Mouse (Mus musculus): ENCODE results near the gene Gm11596. TPM values are rescaled to one million over a fixed set of nuclear protein-coding genes. Genes with fewer than 3 reads are reported as not detected.

Gene Gm11596
- not detected for polyA plus RNA-seq (2014; fragmentation: Illumina TruSeq; extraction: RNeasy Lipid Tissue Mini Kit (QIAGEN cat#74804); ENCODE audit: insufficient read depth, low read depth, low replicate concordance)

DNA sequence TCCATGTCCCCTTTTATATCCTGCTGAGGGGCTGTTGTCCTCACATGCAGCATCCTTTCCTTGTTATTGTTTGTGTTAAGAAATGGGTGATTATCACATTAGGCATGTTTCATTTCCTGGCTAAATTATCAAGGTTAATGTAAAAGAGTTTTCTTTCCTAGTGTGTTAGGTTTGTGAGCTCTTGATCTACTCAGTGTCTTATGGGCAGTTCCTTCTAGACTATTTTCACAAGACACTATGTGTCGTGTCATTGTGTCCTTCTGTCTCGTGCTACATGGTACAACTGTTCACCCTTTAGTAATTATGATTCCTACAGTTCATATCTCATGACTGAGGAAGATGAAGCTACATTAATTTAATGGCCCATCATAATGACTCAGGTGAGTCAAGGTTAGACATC is at the start of gene Gm11596:
Gene Gm11596 (minus strand): TSS at position 101 of the 400 bp plus-strand sequence.

DNA sequence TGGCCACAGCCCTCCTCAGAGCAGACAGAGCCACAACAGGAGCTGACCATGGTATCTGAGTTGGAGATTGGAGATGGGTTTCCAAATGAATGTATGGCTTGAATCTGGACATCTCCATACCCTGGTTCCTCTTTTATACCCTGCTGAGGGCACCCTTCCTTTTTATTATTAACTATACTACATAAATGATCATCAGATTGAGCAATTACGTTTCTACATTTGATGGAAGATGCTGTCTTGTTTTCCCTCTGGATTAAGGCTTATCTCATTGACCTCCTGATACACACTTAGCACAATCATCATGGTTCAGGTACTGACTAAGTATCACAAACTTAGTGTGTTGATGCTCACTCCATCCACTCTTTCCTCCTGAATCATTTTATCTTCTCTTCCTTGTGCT is 44.7 kb upstream of the Gm11596 start, which contains the start of gene 2300003K06Rik:
Gene 2300003K06Rik (minus strand): TSS at position 101 of the 400 bp plus-strand sequence.

GRCm38 (mm10) chr11:99815566-99815965 is 22.3 kb upstream of the Gm11596 start, which contains the start of gene Gm11564:
Gene Gm11564, minus strand, starts transcription at chr11:99815666.

GRCm38 (mm10) chr11:99809792-99810191 is 16.5 kb upstream of the Gm11596 start, which contains the start of gene Krtap4-13:
Gene Krtap4-13, minus strand, starts transcription at chr11:99809892.

DNA sequence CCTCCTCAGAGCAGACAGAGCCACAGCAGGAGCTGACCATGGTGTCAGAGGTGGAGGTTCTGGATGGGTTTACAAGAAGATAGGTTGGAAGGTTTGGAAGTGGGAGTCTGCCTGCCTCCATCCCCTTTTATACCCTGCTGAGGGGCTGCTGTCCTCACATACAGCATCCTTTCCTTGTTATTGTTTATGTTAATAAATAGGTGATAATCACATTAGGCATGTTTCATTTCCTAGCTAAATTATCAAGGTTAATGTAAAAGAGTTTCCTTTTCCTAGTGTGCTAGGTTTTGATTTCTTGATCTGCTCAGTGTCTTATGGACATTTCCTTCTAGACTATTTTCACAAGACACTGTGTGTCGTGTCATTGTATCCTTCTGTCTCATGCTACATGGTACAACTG is 11.1 kb upstream of the Gm11596 start, which contains the start of gene Gm11554:
Gene Gm11554 (minus strand): TSS at position 101 of the 400 bp plus-strand sequence.

DNA sequence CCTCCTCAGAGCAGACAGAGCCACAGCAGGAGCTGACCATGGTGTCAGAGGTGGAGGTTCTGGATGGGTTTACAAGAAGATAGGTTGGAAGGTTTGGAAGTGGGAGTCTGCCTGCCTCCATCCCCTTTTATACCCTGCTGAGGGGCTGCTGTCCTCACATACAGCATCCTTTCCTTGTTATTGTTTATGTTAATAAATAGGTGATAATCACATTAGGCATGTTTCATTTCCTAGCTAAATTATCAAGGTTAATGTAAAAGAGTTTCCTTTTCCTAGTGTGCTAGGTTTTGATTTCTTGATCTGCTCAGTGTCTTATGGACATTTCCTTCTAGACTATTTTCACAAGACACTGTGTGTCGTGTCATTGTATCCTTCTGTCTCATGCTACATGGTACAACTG is 5.6 kb upstream of the Gm11596 start, which contains the start of gene Gm11569:
Gene Gm11569 (minus strand): TSS at position 101 of the 400 bp plus-strand sequence.

DNA sequence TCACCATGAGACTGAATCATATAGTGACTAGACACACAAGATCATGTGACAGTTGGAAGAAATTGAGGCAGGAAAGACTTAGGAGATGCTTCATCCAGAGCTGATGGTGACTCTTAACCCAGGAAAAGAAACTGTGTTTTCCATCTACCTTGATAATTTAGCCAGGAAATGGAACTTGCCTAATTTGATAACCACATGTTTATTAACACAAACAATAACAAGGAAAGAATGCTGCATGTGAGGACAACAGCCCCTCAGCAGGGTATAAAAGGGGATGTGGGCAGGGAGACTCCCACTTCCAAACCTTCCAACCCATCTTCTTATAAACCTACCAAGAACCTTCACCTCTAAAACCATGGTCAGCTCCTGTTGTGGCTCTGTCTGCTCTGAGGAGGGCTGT is 8.4 kb downstream of the Gm11596 start, which contains the start of gene Krtap4-9:
Gene Krtap4-9 (plus strand): TSS at position 301 of the 400 bp plus-strand sequence.

GRCm38 (mm10) chr11:99780604-99781003 is 12.7 kb downstream of the Gm11596 start, which contains the start of gene Krtap4-8:
Gene Krtap4-8, minus strand, starts transcription at chr11:99780704.

DNA sequence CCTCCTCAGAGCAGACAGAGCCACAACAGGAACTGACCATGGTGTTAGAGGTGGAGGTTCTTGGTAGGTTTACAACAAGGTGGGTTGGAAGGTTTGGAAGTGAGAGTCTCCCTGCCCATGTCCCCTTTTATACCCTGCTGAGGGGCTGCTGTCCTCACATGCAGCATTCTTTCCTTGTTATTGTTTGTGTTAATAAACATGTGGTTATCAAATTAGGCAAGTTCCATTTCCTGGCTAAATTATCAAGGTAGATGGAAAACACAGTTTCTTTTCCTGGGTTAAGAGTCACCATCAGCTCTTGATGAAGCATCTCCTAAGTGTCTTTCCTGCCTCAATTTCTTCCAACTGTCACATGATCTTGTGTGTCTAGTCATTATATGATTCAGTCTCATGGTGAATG is 20.5 kb downstream of the Gm11596 start, which contains the start of gene Gm11595:
Gene Gm11595 (minus strand): TSS at position 101 of the 400 bp plus-strand sequence.

Other genes starting within 250 kb of the Gm11596 start
- not detected for gene Krtap3-3, start 242.6 kb downstream of the Gm11596 start, polyA plus RNA-seq (2014; fragmentation: Illumina TruSeq; extraction: RNeasy Lipid Tissue Mini Kit (QIAGEN cat#74804); ENCODE audit: insufficient read depth, low read depth, low replicate concordance)
- gene Krtap3-2, start 236.6 kb downstream of the Gm11596 start, polyA plus RNA-seq (2014; fragmentation: Illumina TruSeq; extraction: RNeasy Lipid Tissue Mini Kit (QIAGEN cat#74804); ENCODE audit: insufficient read depth, low read depth, low replicate concordance), result not detected
- gene Gm11939, start 234.0 kb downstream of the Gm11596 start, polyA plus RNA-seq (2014; fragmentation: Illumina TruSeq; extraction: RNeasy Lipid Tissue Mini Kit (QIAGEN cat#74804); ENCODE audit: insufficient read depth, low read depth, low replicate concordance), result not detected
- gene Krtap3-1, start 226.8 kb downstream of the Gm11596 start, polyA plus RNA-seq (2014; fragmentation: Illumina TruSeq; extraction: RNeasy Lipid Tissue Mini Kit (QIAGEN cat#74804); ENCODE audit: insufficient read depth, low read depth, low replicate concordance), result not detected
- not detected for gene Krtap1-5, start 212.5 kb downstream of the Gm11596 start, polyA plus RNA-seq (2014; fragmentation: Illumina TruSeq; extraction: RNeasy Lipid Tissue Mini Kit (QIAGEN cat#74804); ENCODE audit: insufficient read depth, low read depth, low replicate concordance)
- not detected for gene Krtap1-4, start 209.8 kb downstream of the Gm11596 start, polyA plus RNA-seq (2014; fragmentation: Illumina TruSeq; extraction: RNeasy Lipid Tissue Mini Kit (QIAGEN cat#74804); ENCODE audit: insufficient read depth, low read depth, low replicate concordance)
- gene Krtap1-3, start 202.1 kb downstream of the Gm11596 start, polyA plus RNA-seq (2014; fragmentation: Illumina TruSeq; extraction: RNeasy Lipid Tissue Mini Kit (QIAGEN cat#74804); ENCODE audit: insufficient read depth, low read depth, low replicate concordance), result not detected
- not detected for gene Krtap9-3, start 195.4 kb downstream of the Gm11596 start, polyA plus RNA-seq (2014; fragmentation: Illumina TruSeq; extraction: RNeasy Lipid Tissue Mini Kit (QIAGEN cat#74804); ENCODE audit: insufficient read depth, low read depth, low replicate concordance)
- gene Gm11938, start 190.2 kb downstream of the Gm11596 start, polyA plus RNA-seq (2014; fragmentation: Illumina TruSeq; extraction: RNeasy Lipid Tissue Mini Kit (QIAGEN cat#74804); ENCODE audit: insufficient read depth, low read depth, low replicate concordance), result not detected
- gene Gm11937, start 183.3 kb downstream of the Gm11596 start, polyA plus RNA-seq (2014; fragmentation: Illumina TruSeq; extraction: RNeasy Lipid Tissue Mini Kit (QIAGEN cat#74804); ENCODE audit: insufficient read depth, low read depth, low replicate concordance), result not detected
- gene Krtap2-4, start 178.6 kb downstream of the Gm11596 start, polyA plus RNA-seq (2014; fragmentation: Illumina TruSeq; extraction: RNeasy Lipid Tissue Mini Kit (QIAGEN cat#74804); ENCODE audit: insufficient read depth, low read depth, low replicate concordance), result not detected
- gene Gm11562, start 173.0 kb downstream of the Gm11596 start, polyA plus RNA-seq (2014; fragmentation: Illumina TruSeq; extraction: RNeasy Lipid Tissue Mini Kit (QIAGEN cat#74804); ENCODE audit: insufficient read depth, low read depth, low replicate concordance), result not detected
- gene Krtap4-1, start 165.2 kb downstream of the Gm11596 start, polyA plus RNA-seq (2014; fragmentation: Illumina TruSeq; extraction: RNeasy Lipid Tissue Mini Kit (QIAGEN cat#74804); ENCODE audit: insufficient read depth, low read depth, low replicate concordance), result not detected
- not detected for gene Krtap4-2, start 158.4 kb downstream of the Gm11596 start, polyA plus RNA-seq (2014; fragmentation: Illumina TruSeq; extraction: RNeasy Lipid Tissue Mini Kit (QIAGEN cat#74804); ENCODE audit: insufficient read depth, low read depth, low replicate concordance)
- not detected for gene Krtap4-7, start 149.4 kb downstream of the Gm11596 start, polyA plus RNA-seq (2014; fragmentation: Illumina TruSeq; extraction: RNeasy Lipid Tissue Mini Kit (QIAGEN cat#74804); ENCODE audit: insufficient read depth, low read depth, low replicate concordance)
- gene Gm11555, start 143.2 kb downstream of the Gm11596 start, polyA plus RNA-seq (2014; fragmentation: Illumina TruSeq; extraction: RNeasy Lipid Tissue Mini Kit (QIAGEN cat#74804); ENCODE audit: insufficient read depth, low read depth, low replicate concordance), result not detected
- not detected for gene Gm11563, start 134.5 kb downstream of the Gm11596 start, polyA plus RNA-seq (2014; fragmentation: Illumina TruSeq; extraction: RNeasy Lipid Tissue Mini Kit (QIAGEN cat#74804); ENCODE audit: insufficient read depth, low read depth, low replicate concordance)
- not detected for gene Krtap4-6, start 127.5 kb downstream of the Gm11596 start, polyA plus RNA-seq (2014; fragmentation: Illumina TruSeq; extraction: RNeasy Lipid Tissue Mini Kit (QIAGEN cat#74804); ENCODE audit: insufficient read depth, low read depth, low replicate concordance)
- not detected for gene Gm14190, start 102.7 kb downstream of the Gm11596 start, polyA plus RNA-seq (2014; fragmentation: Illumina TruSeq; extraction: RNeasy Lipid Tissue Mini Kit (QIAGEN cat#74804); ENCODE audit: insufficient read depth, low read depth, low replicate concordance)
- gene Gm14180, start 59.2 kb downstream of the Gm11596 start, polyA plus RNA-seq (2014; fragmentation: Illumina TruSeq; extraction: RNeasy Lipid Tissue Mini Kit (QIAGEN cat#74804); ENCODE audit: insufficient read depth, low read depth, low replicate concordance), result not detected
- gene Gm11595, start 20.6 kb downstream of the Gm11596 start, polyA plus RNA-seq (2014; fragmentation: Illumina TruSeq; extraction: RNeasy Lipid Tissue Mini Kit (QIAGEN cat#74804); ENCODE audit: insufficient read depth, low read depth, low replicate concordance), result not detected
- not detected for gene Krtap4-8, start 12.8 kb downstream of the Gm11596 start, polyA plus RNA-seq (2014; fragmentation: Illumina TruSeq; extraction: RNeasy Lipid Tissue Mini Kit (QIAGEN cat#74804); ENCODE audit: insufficient read depth, low read depth, low replicate concordance)
- not detected for gene Krtap4-9, start 8.3 kb downstream of the Gm11596 start, polyA plus RNA-seq (2014; fragmentation: Illumina TruSeq; extraction: RNeasy Lipid Tissue Mini Kit (QIAGEN cat#74804); ENCODE audit: insufficient read depth, low read depth, low replicate concordance)
- not detected for gene Gm11569, start 5.5 kb upstream of the Gm11596 start, polyA plus RNA-seq (2014; fragmentation: Illumina TruSeq; extraction: RNeasy Lipid Tissue Mini Kit (QIAGEN cat#74804); ENCODE audit: insufficient read depth, low read depth, low replicate concordance)
- not detected for gene Gm11554, start 11.0 kb upstream of the Gm11596 start, polyA plus RNA-seq (2014; fragmentation: Illumina TruSeq; extraction: RNeasy Lipid Tissue Mini Kit (QIAGEN cat#74804); ENCODE audit: insufficient read depth, low read depth, low replicate concordance)
- not detected for gene Krtap4-13, start 16.4 kb upstream of the Gm11596 start, polyA plus RNA-seq (2014; fragmentation: Illumina TruSeq; extraction: RNeasy Lipid Tissue Mini Kit (QIAGEN cat#74804); ENCODE audit: insufficient read depth, low read depth, low replicate concordance)
- not detected for gene Gm11564, start 22.2 kb upstream of the Gm11596 start, polyA plus RNA-seq (2014; fragmentation: Illumina TruSeq; extraction: RNeasy Lipid Tissue Mini Kit (QIAGEN cat#74804); ENCODE audit: insufficient read depth, low read depth, low replicate concordance)
- not detected for gene 2300003K06Rik, start 44.6 kb upstream of the Gm11596 start, polyA plus RNA-seq (2014; fragmentation: Illumina TruSeq; extraction: RNeasy Lipid Tissue Mini Kit (QIAGEN cat#74804); ENCODE audit: insufficient read depth, low read depth, low replicate concordance)
- gene Krtap4-16, start 58.1 kb upstream of the Gm11596 start, polyA plus RNA-seq (2014; fragmentation: Illumina TruSeq; extraction: RNeasy Lipid Tissue Mini Kit (QIAGEN cat#74804); ENCODE audit: insufficient read depth, low read depth, low replicate concordance), result not detected
- not detected for gene Gm11568, start 64.5 kb upstream of the Gm11596 start, polyA plus RNA-seq (2014; fragmentation: Illumina TruSeq; extraction: RNeasy Lipid Tissue Mini Kit (QIAGEN cat#74804); ENCODE audit: insufficient read depth, low read depth, low replicate concordance)
- gene Gm11559, start 71.0 kb upstream of the Gm11596 start, polyA plus RNA-seq (2014; fragmentation: Illumina TruSeq; extraction: RNeasy Lipid Tissue Mini Kit (QIAGEN cat#74804); ENCODE audit: insufficient read depth, low read depth, low replicate concordance), result not detected
- not detected for gene Krtap9-1, start 79.9 kb upstream of the Gm11596 start, polyA plus RNA-seq (2014; fragmentation: Illumina TruSeq; extraction: RNeasy Lipid Tissue Mini Kit (QIAGEN cat#74804); ENCODE audit: insufficient read depth, low read depth, low replicate concordance)
- not detected for gene Gm11567, start 85.7 kb upstream of the Gm11596 start, polyA plus RNA-seq (2014; fragmentation: Illumina TruSeq; extraction: RNeasy Lipid Tissue Mini Kit (QIAGEN cat#74804); ENCODE audit: insufficient read depth, low read depth, low replicate concordance)
- gene Krtap31-1, start 114.5 kb upstream of the Gm11596 start, polyA plus RNA-seq (2014; fragmentation: Illumina TruSeq; extraction: RNeasy Lipid Tissue Mini Kit (QIAGEN cat#74804); ENCODE audit: insufficient read depth, low read depth, low replicate concordance), result not detected
- not detected for gene Gm11565, start 121.3 kb upstream of the Gm11596 start, polyA plus RNA-seq (2014; fragmentation: Illumina TruSeq; extraction: RNeasy Lipid Tissue Mini Kit (QIAGEN cat#74804); ENCODE audit: insufficient read depth, low read depth, low replicate concordance)
- gene Krtap31-2, start 142.8 kb upstream of the Gm11596 start, polyA plus RNA-seq (2014; fragmentation: Illumina TruSeq; extraction: RNeasy Lipid Tissue Mini Kit (QIAGEN cat#74804); ENCODE audit: insufficient read depth, low read depth, low replicate concordance), result not detected
- not detected for gene Krtap9-5, start 155.0 kb upstream of the Gm11596 start, polyA plus RNA-seq (2014; fragmentation: Illumina TruSeq; extraction: RNeasy Lipid Tissue Mini Kit (QIAGEN cat#74804); ENCODE audit: insufficient read depth, low read depth, low replicate concordance)
- not detected for gene Krtap29-1, start 185.6 kb upstream of the Gm11596 start, polyA plus RNA-seq (2014; fragmentation: Illumina TruSeq; extraction: RNeasy Lipid Tissue Mini Kit (QIAGEN cat#74804); ENCODE audit: insufficient read depth, low read depth, low replicate concordance)
- not detected for gene Krtap16-1, start 193.1 kb upstream of the Gm11596 start, polyA plus RNA-seq (2014; fragmentation: Illumina TruSeq; extraction: RNeasy Lipid Tissue Mini Kit (QIAGEN cat#74804); ENCODE audit: insufficient read depth, low read depth, low replicate concordance)
- 4.2 TPM for gene Krtap17-1, start 200.5 kb upstream of the Gm11596 start, polyA plus RNA-seq (2014; fragmentation: Illumina TruSeq; extraction: RNeasy Lipid Tissue Mini Kit (QIAGEN cat#74804); ENCODE audit: insufficient read depth, low read depth, low replicate concordance)
- not detected for gene Krt33a, start 222.7 kb upstream of the Gm11596 start, polyA plus RNA-seq (2014; fragmentation: Illumina TruSeq; extraction: RNeasy Lipid Tissue Mini Kit (QIAGEN cat#74804); ENCODE audit: insufficient read depth, low read depth, low replicate concordance)
- gene Krt33b, start 236.4 kb upstream of the Gm11596 start, polyA plus RNA-seq (2014; fragmentation: Illumina TruSeq; extraction: RNeasy Lipid Tissue Mini Kit (QIAGEN cat#74804); ENCODE audit: insufficient read depth, low read depth, low replicate concordance), result not detected
- 0.14 TPM for gene Krt34, start 248.1 kb upstream of the Gm11596 start, polyA plus RNA-seq (2014; fragmentation: Illumina TruSeq; extraction: RNeasy Lipid Tissue Mini Kit (QIAGEN cat#74804); ENCODE audit: insufficient read depth, low read depth, low replicate concordance)